Mouse (Mus musculus): ENCODE measurements around the gene Ift74.

- TF ChIP-seq CTCF (IDR thresholded peaks at IDR 0.05; ENCODE audit: borderline replicate concordance, insufficient read depth, low read length) (no peak), POLR2A (IDR thresholded peaks at IDR 0.05; ENCODE audit: low read depth, low read length) (no peak)
Measured at GRCm38 (mm10) chr4:94602496-94603030, 11.7 kb upstream of the Ift74 start.
